Mouse (Mus musculus) olfactory bulb, adult 2 months (tissue): ENCODE data around the gene Med12l.

ENCODE experiments used
- CTCF ChIP-seq: fragments of 200-500 bp; IDR thresholded peaks from 2 replicates; pipeline ENCODE4 v1.5.1; 2012; ENCODE audit warnings: low read depth, mild to moderate bottlenecking, low read length, moderate library complexity; ENCODE audit not compliant: insufficient read depth
- POLR2A ChIP-seq: fragments of 200-500 bp; IDR thresholded peaks from 2 replicates; pipeline ENCODE4 v1.6.1; 2012; ENCODE audit warnings: mild to moderate bottlenecking, low read depth, low read length, moderate library complexity; ENCODE audit not compliant: insufficient read depth

DNA sequence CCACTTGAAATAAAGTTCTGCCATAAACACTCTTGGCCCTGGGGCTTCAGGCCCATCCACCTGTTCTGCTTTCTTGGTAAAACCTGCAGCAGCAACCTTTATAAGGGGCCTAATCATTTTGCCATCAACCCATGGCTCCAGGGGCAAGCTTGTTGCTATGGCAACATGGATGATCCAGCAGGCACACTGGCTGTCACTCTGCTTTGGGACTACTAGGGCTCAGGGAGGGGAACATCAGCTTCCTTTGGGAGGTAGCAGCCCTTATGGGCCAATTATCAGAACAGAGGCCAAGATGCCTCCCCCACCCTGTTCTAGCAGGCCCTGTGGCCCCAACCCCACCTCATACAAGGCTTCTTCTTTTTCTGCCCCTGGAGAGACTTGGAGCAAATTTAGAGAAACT lies 13.5 kb upstream of the Med12l start:
- no peak for TF ChIP-seq CTCF
- no peak for TF ChIP-seq POLR2A
